Mouse (Mus musculus) midbrain, embryonic 11.5 days (tissue): ENCODE measurements around the gene Cdh24. TPM values are rescaled to one million over a fixed set of nuclear protein-coding genes. Genes with fewer than 3 reads are reported as not detected.
A peak's percentile ranks its signal among the peaks of the same experiment; 100 is the strongest.

Experiments
- ATAC-seq: fragments of 200-750 bp; cut with Nextera tagmentation; 2 replicates; pipeline ENCODE4 v1.8.0; 2017; ENCODE audit warnings: moderate TSS enrichment, moderate library complexity; ENCODE audit not compliant: low FRiP score
- DNase-seq: peaks from one replicate; pipeline ENCODE4 v3.0.0; 2015; ENCODE audit warnings: low spot score; ENCODE audit errors: missing footprints
- H3K27ac ChIP-seq: fragments of 300-500 bp; sonication (generic); 2 replicates; pipeline ENCODE4 v1.5.1; 2014; ENCODE audit warnings: low read depth, low read length
- H3K27me3 ChIP-seq: fragments of 300-500 bp; sonication (generic); 2 replicates; pipeline ENCODE4 v1.6.1; 2014; ENCODE audit warnings: mild to moderate bottlenecking, low read length, moderate library complexity, mixed read lengths; ENCODE audit not compliant: control insufficient read depth, insufficient read depth
- H3K36me3 ChIP-seq: fragments of 300-500 bp; sonication (generic); 2 replicates; pipeline ENCODE4 v1.6.1; 2014; ENCODE audit warnings: mild to moderate bottlenecking, low read length, moderate library complexity, mixed read lengths; ENCODE audit not compliant: control insufficient read depth, insufficient read depth
- H3K4me1 ChIP-seq: fragments of 300-500 bp; sonication (generic); 2 replicates; pipeline ENCODE4 v1.6.1; 2014; ENCODE audit warnings: low read length; ENCODE audit not compliant: control insufficient read depth, insufficient read depth
- H3K4me2 ChIP-seq: fragments of 300-500 bp; sonication (generic); 2 replicates; pipeline ENCODE4 v1.6.1; 2014; ENCODE audit warnings: mild to moderate bottlenecking, moderate library complexity
- H3K4me3 ChIP-seq: fragments of 300-500 bp; sonication (generic); 2 replicates; pipeline ENCODE4 v1.5.1; 2014; ENCODE audit warnings: low read depth, low read length
- H3K9ac ChIP-seq: fragments of 300-500 bp; sonication (generic); 2 replicates; pipeline ENCODE4 v1.6.1; 2014; ENCODE audit warnings: low read length
- H3K9me3 ChIP-seq: fragments of 300-500 bp; sonication (generic); 2 replicates; pipeline ENCODE4 v1.6.1; 2016; ENCODE audit warnings: low read length; ENCODE audit not compliant: control insufficient read depth
- WGBS: fragments of 180-500 bp; shearing (Covaris S2); extraction: QIAGEN DNeasy Blood & Tissue Kit; methylation state at CpG from one replicate; pipeline ENCODE4 v1.1.7; 2014; 5-methylcytosine and 5-hydroxymethylcytosine counted together
- polyA plus RNA-seq: library from polyadenylated mRNA; unstranded; fragments of >200 nt; fragmentation: Nextera tagmentation; extraction: Ambion mirVana; gene quantifications from 2 replicates; pipeline ENCODE4 v1.2.1, GENCODE M21; 2014

The Cdh24 gene
- polyA plus RNA-seq, 1 experiment from 2014 or later = 6.9 TPM

DNA sequence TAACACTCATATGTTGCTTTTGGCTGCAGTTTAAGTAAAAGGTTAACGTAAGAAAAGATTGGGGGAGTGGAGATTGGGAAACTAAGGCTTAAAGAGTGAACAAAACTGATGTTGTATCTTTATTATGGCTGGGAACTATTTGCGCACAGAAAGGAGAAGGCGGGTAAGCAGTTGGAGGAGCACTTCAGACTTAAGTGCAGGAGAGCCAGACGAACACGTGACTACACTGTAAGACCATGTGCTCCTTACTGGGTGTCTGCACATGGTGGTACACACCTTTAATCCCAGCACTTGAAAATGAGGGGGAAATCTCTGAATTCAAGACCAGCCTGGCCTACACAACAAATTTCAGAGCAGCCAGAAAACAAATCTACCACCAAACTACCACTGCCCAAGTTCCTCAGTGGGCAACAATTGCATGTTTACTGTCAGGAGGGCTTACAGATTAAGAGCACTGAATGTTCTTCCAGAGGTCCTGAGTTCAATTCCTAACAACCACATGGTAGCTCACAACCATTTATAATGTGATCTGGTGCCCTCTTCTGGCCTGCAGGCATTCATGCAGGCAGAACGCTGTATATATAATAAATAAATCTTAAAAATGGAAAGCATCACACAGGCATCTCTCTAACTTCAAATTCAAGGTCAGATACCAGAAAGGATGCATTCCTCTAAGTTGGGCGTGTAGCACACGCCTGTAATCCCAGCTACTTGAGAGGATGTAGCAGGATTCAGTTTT is 5.9 kb upstream of the Cdh24 start:
- DNase-seq = no peak

GRCm38 (mm10) chr14:54646455-54646854 is 5.3 kb upstream of the Cdh24 start:
- H3K4me2 ChIP-seq = no peak overlapping the region
- ATAC-seq = no peak
- WGBS = 95% methylated on average over 17 of the region's 17 CpGs

More for the DNA sequence above, 5.9 kb upstream of the Cdh24 start:
- H3K36me3 ChIP-seq = peaks cover 55% of the 10 kb centered on the region
- no peak overlapping the region for H3K4me2 ChIP-seq
- H3K4me3 ChIP-seq = no peak overlapping the region
- H3K27ac ChIP-seq = no peak overlapping the region
- H3K9ac ChIP-seq = no peak overlapping the region
- WGBS = 94% methylated on average over 8 of the region's 8 CpGs
- H3K4me1 ChIP-seq = peaks cover 12% of the 10 kb centered on the region
- no peaks in the 10 kb centered on the region for H3K9me3 ChIP-seq
- no peak for ATAC-seq
- H3K27me3 ChIP-seq = no peaks in the 10 kb centered on the region

DNA sequence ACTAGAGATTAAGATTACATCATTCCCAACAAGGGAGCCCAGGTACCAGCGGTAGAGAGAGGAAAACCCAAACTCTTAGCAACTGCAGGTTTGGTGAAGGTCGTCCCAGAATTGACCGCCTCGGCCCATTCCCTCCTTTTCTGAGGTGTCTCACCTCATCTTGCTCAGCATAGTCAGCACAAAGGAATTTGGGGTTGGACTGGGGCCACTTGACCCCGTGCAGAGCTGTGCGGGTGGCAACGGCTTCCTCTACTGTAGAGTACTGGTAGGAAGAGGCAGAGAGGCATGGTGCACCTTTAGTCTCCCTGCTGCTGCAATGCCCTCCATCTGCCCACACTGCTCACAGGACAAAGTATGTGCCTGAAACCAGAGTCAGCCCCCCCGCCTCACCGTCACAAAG is 3.1 kb upstream of the Cdh24 start:
- 92% methylated on average over 9 of the region's 9 CpGs for WGBS
- H3K27me3 ChIP-seq = no peaks in the 10 kb centered on the region
- H3K4me3 ChIP-seq = no peak overlapping the region
- H3K9me3 ChIP-seq = no peaks in the 10 kb centered on the region
- H3K9ac ChIP-seq = no peak overlapping the region
- peaks cover 9% of the 10 kb centered on the region; the same call in 1 of the 2 replicates for H3K4me1 ChIP-seq
- H3K27ac ChIP-seq = no peak overlapping the region
- ATAC-seq (no peak), DNase-seq (no peak)
- no peak overlapping the region for H3K4me2 ChIP-seq
- peaks cover 42% of the 10 kb centered on the region for H3K36me3 ChIP-seq

More at GRCm38 (mm10) chr14:54646455-54646854, 5.3 kb upstream of the Cdh24 start:
- Histone ChIP-seq H3K9me3 (no peaks in the 10 kb centered on the region), H3K36me3 (peaks cover 55% of the 10 kb centered on the region), H3K27ac (no peak overlapping the region), H3K9ac (no peak overlapping the region), H3K4me3 (no peak overlapping the region), H3K27me3 (no peaks in the 10 kb centered on the region), H3K4me1 (peaks cover 6% of the 10 kb centered on the region)
- no peak for DNase-seq

GRCm38 (mm10) chr14:54643011-54643410 is 1.8 kb upstream of the Cdh24 start:
- no peak overlapping the region for H3K4me3 ChIP-seq
- H3K9me3 ChIP-seq = no peaks in the 10 kb centered on the region
- ATAC-seq = no peak
- no peak for DNase-seq
- H3K27ac ChIP-seq = no peak overlapping the region
- H3K27me3 ChIP-seq = no peaks in the 10 kb centered on the region
- H3K9ac ChIP-seq = no peak overlapping the region
- peaks cover 42% of the 10 kb centered on the region for H3K36me3 ChIP-seq
- peaks cover 9% of the 10 kb centered on the region; the same call in 1 of the 2 replicates for H3K4me1 ChIP-seq
- no peak overlapping the region for H3K4me2 ChIP-seq
- 89% methylated on average over 2 of the region's 2 CpGs for WGBS

DNA sequence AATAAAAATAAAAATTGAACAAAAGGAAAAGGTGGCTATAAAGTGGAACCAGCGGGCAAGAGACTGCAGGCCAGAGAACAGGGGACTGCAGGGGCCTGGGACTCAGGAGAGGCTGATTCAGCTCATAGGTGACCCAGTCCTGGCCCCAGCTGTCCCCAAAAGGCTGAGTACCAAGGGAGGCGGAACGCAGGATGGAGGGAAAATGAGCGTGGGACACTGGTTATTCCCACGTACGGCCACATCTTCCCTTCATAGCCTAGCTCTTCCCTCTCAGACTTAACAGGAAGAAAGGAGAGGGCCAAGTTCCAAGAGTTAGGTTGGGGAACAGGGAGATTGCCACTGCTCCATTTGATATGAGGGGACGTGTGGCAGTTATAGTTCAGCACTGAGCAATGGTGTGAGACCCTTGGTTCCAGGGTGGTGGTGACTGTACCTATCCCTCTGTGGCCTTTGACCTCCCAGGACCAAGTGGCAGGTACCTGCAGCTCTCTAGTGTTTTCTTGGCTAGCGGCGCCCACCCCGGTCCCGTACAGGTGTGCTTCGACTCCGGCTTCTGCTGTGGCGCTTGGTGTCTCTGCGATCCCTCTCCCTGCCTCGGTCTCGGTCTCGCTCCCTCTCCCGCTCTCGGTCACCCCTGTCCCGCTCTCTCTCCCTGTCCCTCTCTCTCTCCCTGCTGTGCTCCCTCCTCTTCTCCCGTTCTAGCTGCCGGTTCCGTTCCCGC is 1.2 kb upstream of the Cdh24 start:
- Histone ChIP-seq H3K9me3 (no peaks in the 10 kb centered on the region), H3K9ac (no peak overlapping the region), H3K27ac (no peak overlapping the region), H3K4me1 (peaks cover 9% of the 10 kb centered on the region; the same call in 1 of the 2 replicates), H3K27me3 (no peaks in the 10 kb centered on the region), H3K36me3 (peaks cover 38% of the 10 kb centered on the region), H3K4me2 (no peak overlapping the region), H3K4me3 (no peak overlapping the region)
- ATAC-seq (no peak), DNase-seq (peak; percentile 90)
- 78% methylated on average over 25 of the region's 25 CpGs for WGBS

DNA sequence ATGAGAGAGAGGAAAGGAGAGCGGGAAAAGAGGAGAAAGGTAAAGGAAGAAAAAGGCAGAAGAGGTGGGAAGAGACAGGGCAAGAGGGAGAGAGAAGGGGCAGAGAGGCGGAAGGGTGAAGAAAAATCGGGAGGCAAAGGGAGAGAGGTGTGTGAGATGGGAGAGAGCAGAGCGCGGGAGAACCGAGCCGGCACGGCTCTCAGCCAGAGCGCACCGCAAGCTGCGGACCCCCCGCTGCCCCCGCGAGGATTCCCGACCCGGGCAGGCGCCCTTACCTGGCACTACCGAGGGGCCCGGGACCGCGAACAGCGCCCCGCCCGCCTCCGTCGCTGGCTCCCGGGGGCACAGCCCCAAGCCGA is 239 bp downstream of the Cdh24 start, which contains the start of gene Gm17606:
Gm17606 (plus strand) TSS at position 7 of the 359 bp plus-strand sequence.
- Histone ChIP-seq H3K9me3 (no peaks in the 10 kb centered on the region), H3K27me3 (no peaks in the 10 kb centered on the region), H3K4me3 (peak within 1 kb of the TSS; percentile 74), H3K27ac (peak within 1 kb of the TSS; percentile 81), H3K4me1 (peaks cover 9% of the 10 kb centered on the region; the same call in 1 of the 2 replicates), H3K4me2 (peak within 1 kb of the TSS; percentile 94), H3K9ac (peak within 1 kb of the TSS; percentile 96), H3K36me3 (peaks cover 32% of the 10 kb centered on the region)
- DNase-seq = no peak
- 2% methylated on average over 19 of the region's 28 CpGs for WGBS
- peak; percentile 38 for ATAC-seq

- H3K27me3 ChIP-seq = no peaks in the 10 kb centered on the region
- H3K27ac ChIP-seq = no peak overlapping the region
- peak overlapping the region; percentile 94 for H3K4me2 ChIP-seq
- H3K9ac ChIP-seq = peak overlapping the region; percentile 96
- WGBS = 32% methylated on average over 4 of the region's 4 CpGs
- peaks cover 9% of the 10 kb centered on the region; the same call in 1 of the 2 replicates for H3K4me1 ChIP-seq
- H3K9me3 ChIP-seq = no peaks in the 10 kb centered on the region
- peak overlapping the region; percentile 74 for H3K4me3 ChIP-seq
- ATAC-seq (no peak), DNase-seq (no peak)
- H3K36me3 ChIP-seq = peaks cover 25% of the 10 kb centered on the region
These were observed 1.0 kb downstream of the Cdh24 start for GRCm38 (mm10) chr14:54640121-54640520.

GRCm38 (mm10) chr14:54638210-54638609 is 3.0 kb downstream of the Cdh24 start:
- H3K36me3 ChIP-seq = peaks cover 15% of the 10 kb centered on the region
- 82% methylated on average over 5 of the region's 5 CpGs for WGBS
- H3K9ac ChIP-seq = no peak overlapping the region
- ATAC-seq = no peak
- H3K4me2 ChIP-seq = no peak overlapping the region
- peaks cover 9% of the 10 kb centered on the region; the same call in 1 of the 2 replicates for H3K4me1 ChIP-seq
- H3K27me3 ChIP-seq = no peaks in the 10 kb centered on the region
- H3K4me3 ChIP-seq = no peak overlapping the region
- H3K9me3 ChIP-seq = no peaks in the 10 kb centered on the region
- no peak for DNase-seq
- H3K27ac ChIP-seq = no peak overlapping the region

DNA sequence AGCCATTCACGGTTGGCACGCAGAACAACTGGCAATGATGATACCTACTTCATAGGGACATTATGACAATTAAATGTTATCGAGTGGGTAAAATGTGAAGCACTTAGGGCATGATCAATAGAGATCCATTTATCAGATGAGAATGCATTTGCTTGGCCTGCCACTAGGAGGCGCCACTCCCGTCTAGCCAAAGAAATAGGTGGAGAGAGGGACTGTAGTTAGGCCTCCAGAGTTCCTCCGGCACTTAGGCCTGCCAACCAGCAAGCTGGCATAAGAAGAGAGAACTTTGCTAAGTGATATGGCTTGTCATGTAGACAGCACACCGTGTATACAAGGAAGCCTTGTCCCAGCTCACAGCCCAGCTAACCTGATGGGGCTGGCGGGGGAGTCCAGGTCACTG is 4.2 kb downstream of the Cdh24 start:
- no peak overlapping the region for H3K9ac ChIP-seq
- peaks cover 21% of the 10 kb centered on the region for H3K36me3 ChIP-seq
- H3K27me3 ChIP-seq = no peaks in the 10 kb centered on the region
- no peak overlapping the region for H3K4me3 ChIP-seq
- H3K4me1 ChIP-seq = peaks cover 9% of the 10 kb centered on the region; the same call in 1 of the 2 replicates
- no peaks in the 10 kb centered on the region for H3K9me3 ChIP-seq
- ATAC-seq (no peak), DNase-seq (peak; percentile 95)
- no peak overlapping the region for H3K4me2 ChIP-seq
- H3K27ac ChIP-seq = no peak overlapping the region
- WGBS = 51% methylated on average over 8 of the region's 8 CpGs
